Mouse (Mus musculus): ENCODE results near the gene Ifit3b.
"Not testable (repeated sequence)": the region's sequence is repeated elsewhere in the genome, so short reads cannot be mapped to it uniquely, and the experiment has no call there.

GRCm38 (mm10) chr19:34601888-34602287 is 5.9 kb upstream of the Ifit3b start, which contains the start of gene Ifit1bl1:
- not testable (repeated sequence) for TF ChIP-seq CTCF (IDR thresholded peaks at IDR 0.05; ENCODE audit: borderline replicate concordance, insufficient read depth, low read length); POLR2A (IDR thresholded peaks at IDR 0.05; ENCODE audit: low read depth, low read length)
